Mouse (Mus musculus): ENCODE results near the gene Kat14.

- TF ChIP-seq POLR2A (IDR thresholded peaks at IDR 0.05; ENCODE audit: insufficient read length, low read depth) (no peak), E2F4 (IDR thresholded peaks at IDR 0.05; ENCODE audit: insufficient read depth) (no peak), MYOG (IDR thresholded peaks at IDR 0.05; ENCODE audit: control insufficient read depth in 1 of 3, insufficient read depth in 1 of 3, insufficient read length in 2 of 3, low read depth in 2 of 3) (no peak), TCF12 (IDR thresholded peaks at IDR 0.05; ENCODE audit: insufficient read depth, poor library complexity, severe bottlenecking) (no peak), MAX (IDR thresholded peaks at IDR 0.05; ENCODE audit: low read depth) (no peak), TCF3 (IDR thresholded peaks at IDR 0.05; ENCODE audit: insufficient read length, low read depth) (no peak), CEBPB (IDR thresholded peaks at IDR 0.05; ENCODE audit: insufficient read depth, poor library complexity, severe bottlenecking) (no peak)
Measured at GRCm38 (mm10) chr2:144330960-144331371, 37.8 kb upstream of the Kat14 start.

All from myocyte (in vitro differentiated cells).